1 mouse cellular context compared by ENCODE assay signal in the genomic region with DNA sequence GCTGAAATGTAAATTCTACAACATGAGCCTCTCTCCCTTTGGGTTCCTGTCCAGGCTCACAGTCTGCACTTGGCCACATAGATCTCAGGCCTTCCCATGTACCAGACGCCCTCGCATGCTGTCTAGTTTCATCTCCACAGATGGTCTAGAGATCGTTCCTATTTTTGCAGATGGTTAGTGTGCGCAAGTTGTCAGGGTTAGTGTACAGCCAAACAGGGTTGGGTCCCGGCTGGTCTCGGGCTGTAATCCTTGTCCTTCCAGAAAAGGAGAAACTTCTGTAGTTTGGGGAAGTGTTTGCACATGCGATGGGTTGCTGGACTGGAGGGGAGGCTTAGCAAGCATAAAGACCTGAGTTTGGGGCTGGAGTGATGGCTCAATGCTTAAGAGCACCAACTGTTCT.
TF ChIP-seq lines count a peak whose summit lies in the region.

No protein-coding gene starts in this region.

TF ChIP-seq in CH12.LX, 34 proteins besides CTCF, POLR2A, EP300 and RAD21 (continued from another document):
- no peak for TF ChIP-seq NRF1 (IDR thresholded peaks at IDR 0.05; ENCODE audit: low read depth, low read length)
- TF ChIP-seq MAFK (IDR thresholded peaks at IDR 0.05; ENCODE audit: insufficient replicate concordance, low read length) = no peak
- no peak for TF ChIP-seq CHD2 (IDR thresholded peaks at IDR 0.05; ENCODE audit: low read length)
- no peak for TF ChIP-seq SMC3 (IDR thresholded peaks at IDR 0.05; ENCODE audit: low read depth, low read length)
